Mouse (Mus musculus): Measurements from ENCODE around the gene Atpif1. TPM values are rescaled to one million over a fixed set of nuclear protein-coding genes. Genes with fewer than 3 reads are reported as not detected.
A peak's percentile ranks its signal among the peaks of the same experiment; 100 is the strongest.
"Not testable (repeated sequence)": the region's sequence is repeated elsewhere in the genome, so short reads cannot be mapped to it uniquely, and the experiment has no call there.

The Atpif1 gene
- total RNA-seq, 1 experiment from 2014 or later = 437 TPM

GRCm38 (mm10) chr4:132491057-132491456, 42.4 kb downstream of the Atpif1 start:
- DNase-seq = no peak

GRCm38 (mm10) chr4:132490273-132491010, 43.0 kb downstream of the Atpif1 start:
- DNase-seq = no peak

GRCm38 (mm10) chr4:132488976-132489375, 44.5 kb downstream of the Atpif1 start:
- no peak for DNase-seq

GRCm38 (mm10) chr4:132488521-132488920, 44.9 kb downstream of the Atpif1 start:
- DNase-seq = no peak

- no peak for DNase-seq
These were observed 48.6 kb downstream of the Atpif1 start for GRCm38 (mm10) chr4:132484820-132485219.

- DNase-seq = no peak
These were observed 49.2 kb downstream of the Atpif1 start for GRCm38 (mm10) chr4:132484231-132484630.

- DNase-seq = peak; percentile 55
These were observed 50.4 kb downstream of the Atpif1 start for GRCm38 (mm10) chr4:132482956-132483608.

- not testable (repeated sequence) for DNase-seq
These were observed 51.4 kb downstream of the Atpif1 start for GRCm38 (mm10) chr4:132482104-132482503.

Other genes with a start within 250 kb of the Atpif1 start
- 1.8 TPM in 1 of 2 replicates, not detected in the other for gene Rab42, start 230.3 kb downstream of the Atpif1 start, total RNA-seq (2021)
- 35.6 and 37.0 TPM in 2 replicates for gene Trnau1ap, start 204.1 kb downstream of the Atpif1 start, total RNA-seq (2021)
- gene Rcc1, start 180.1 kb downstream of the Atpif1 start, total RNA-seq (2021) = 17.8 and 22.0 TPM in 2 replicates
- gene Phactr4, start 111.2 kb downstream of the Atpif1 start, total RNA-seq (2021) = 60.0 and 69.8 TPM in 2 replicates
- gene Med18, start 69.7 kb downstream of the Atpif1 start, total RNA-seq (2021) = 9.4 and 10.7 TPM in 2 replicates
- gene Sesn2, start 23.2 kb downstream of the Atpif1 start, total RNA-seq (2021) = 20.6 and 24.1 TPM in 2 replicates
- gene Dnajc8, start 1.9 kb upstream of the Atpif1 start, total RNA-seq (2021) = 114 and 119 TPM in 2 replicates
- 0.76 and 0.97 TPM in 2 replicates for gene Ptafr, start 30.4 kb upstream of the Atpif1 start, total RNA-seq (2021)
- 22.4 and 28.8 TPM in 2 replicates for gene Eya3, start 105.3 kb upstream of the Atpif1 start, total RNA-seq (2021)
- gene Xkr8, start 198.9 kb upstream of the Atpif1 start, total RNA-seq (2021) = 7.2 and 10.1 TPM in 2 replicates
- 35.5 and 35.9 TPM in 2 replicates for gene Smpdl3b, start 223.6 kb upstream of the Atpif1 start, total RNA-seq (2021)
- 17.7 and 19.4 TPM in 2 replicates for gene Rpa2, start 234.7 kb upstream of the Atpif1 start, total RNA-seq (2021)